Mouse (Mus musculus) lung, postnatal 0 days (tissue): ENCODE results near the gene Them4.

Experiments used
- CTCF ChIP-seq: IDR thresholded peaks from 2 replicates; pipeline ENCODE4 v1.5.1; 2016; ENCODE audit warnings: antibody characterized with exemption, mild to moderate bottlenecking
- EP300 ChIP-seq: IDR thresholded peaks from 2 replicates; pipeline ENCODE4 v1.6.1; 2016; ENCODE audit warnings: antibody characterized with exemption, mild to moderate bottlenecking, control low read depth

DNA sequence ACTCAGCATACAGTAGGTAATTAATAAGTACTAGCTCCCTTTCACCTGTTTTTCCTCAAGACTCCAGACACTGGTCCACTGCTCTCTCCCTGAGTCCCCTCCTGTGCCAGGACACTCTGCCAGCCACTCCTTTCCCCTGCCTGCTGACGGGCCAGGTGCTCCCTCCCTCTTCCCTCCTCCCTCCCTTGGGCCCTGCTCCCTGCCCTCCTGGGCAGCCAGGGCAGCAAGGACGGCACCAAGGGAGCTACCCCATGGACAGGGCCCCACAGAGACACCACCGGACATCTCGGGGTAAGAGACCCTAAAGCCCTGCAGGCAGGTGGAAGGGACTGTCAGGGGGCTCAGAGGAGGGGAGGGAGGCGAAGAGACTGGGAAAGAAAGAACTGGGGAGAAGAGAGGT is 62.8 kb downstream of the Them4 start, which contains the start of gene Rorc:
- no peak for TF ChIP-seq CTCF
- no peak for TF ChIP-seq EP300
